Mouse (Mus musculus) cortical plate, adult 2 months (tissue): ENCODE results near the gene Gm11034.

Source experiments
- CTCF ChIP-seq: fragments of 200-500 bp; IDR thresholded peaks from 2 replicates; pipeline ENCODE4 v1.5.1; 2011; ENCODE audit warnings: mild to moderate bottlenecking, control low read depth, low read length; ENCODE audit not compliant: insufficient read depth; ENCODE audit errors: extremely low read depth
- POLR2A ChIP-seq: fragments of 200-500 bp; IDR thresholded peaks from 2 replicates; pipeline ENCODE4 v1.6.1; 2011; ENCODE audit warnings: mild to moderate bottlenecking, low read length, control low read depth; ENCODE audit not compliant: insufficient read depth; ENCODE audit errors: extremely low read depth

DNA sequence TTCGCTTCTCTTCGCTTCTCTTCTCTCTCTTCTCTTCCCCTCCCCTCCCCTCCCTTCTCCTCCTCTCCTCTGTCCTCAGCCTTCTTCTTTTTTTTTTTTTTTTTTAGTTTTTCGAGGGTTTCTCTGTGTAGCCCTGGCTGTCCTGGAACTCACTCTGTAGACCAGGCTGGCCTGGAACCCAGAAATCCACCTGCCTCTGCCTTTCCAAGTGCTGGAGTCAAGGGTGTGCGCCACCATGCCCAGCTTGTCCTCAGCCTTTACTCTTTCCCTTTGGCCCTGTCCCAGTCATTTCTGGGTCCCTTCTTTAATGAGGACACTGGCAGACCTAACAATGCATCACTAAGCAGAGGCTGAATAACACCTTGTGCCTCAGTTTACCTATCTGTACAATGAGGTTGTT lies at the start of gene Gm11034:
- TF ChIP-seq POLR2A (no peak), CTCF (no peak)
